Comparison of ENCODE assay signal across 8 mouse cellular contexts in the genomic region with DNA sequence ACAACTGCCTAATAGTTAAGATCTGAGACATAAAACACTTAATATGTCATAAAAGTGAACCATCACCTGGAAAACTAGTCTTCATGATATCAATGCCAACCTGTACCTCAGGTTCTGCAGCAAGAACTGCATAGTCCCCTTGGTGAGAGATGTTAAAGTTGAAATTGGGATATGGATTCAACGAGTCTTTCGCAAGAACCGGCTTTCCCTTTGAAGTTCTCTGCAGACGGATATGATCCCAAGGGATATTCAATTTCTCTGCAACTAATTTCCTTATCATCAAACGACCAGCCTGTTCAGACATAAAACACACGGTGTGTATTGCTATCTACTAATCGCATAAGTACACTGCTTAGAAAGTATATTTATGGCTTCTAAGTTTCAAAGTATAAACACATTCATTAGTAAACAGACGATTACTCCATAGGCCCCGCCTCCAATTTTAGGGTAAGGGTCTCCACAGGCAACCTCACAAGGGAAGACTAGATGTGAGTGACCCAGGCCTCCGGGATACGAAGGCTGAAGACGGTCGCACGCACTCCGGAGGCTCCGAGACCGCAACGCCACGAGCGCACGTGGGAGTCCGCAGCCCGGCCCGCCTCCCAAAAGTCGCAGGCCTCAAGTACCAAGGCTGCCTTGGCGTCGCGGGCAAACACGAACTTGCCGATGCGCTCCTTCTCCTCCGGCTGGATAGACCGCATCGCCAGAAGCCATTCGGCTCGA. TPM values are rescaled to one million over a fixed set of nuclear protein-coding genes. Genes with fewer than 3 reads are reported as not detected.
DNase-seq lines count a peak whose midpoint lies in the region; ATAC-seq lines count a peak whose summit lies in the region.

No protein-coding gene starts in this region.

- under 1% methylated on average over 36 of the region's 36 CpGs for WGBS in heart, embryonic 14.5 days

- H3K27me3 ChIP-seq in heart, embryonic 14.5 days (ENCODE audit: control insufficient read depth, insufficient read depth, low read length) = no peaks in the 10 kb centered on the region

- H3K4me3 ChIP-seq in heart, embryonic 14.5 days (ENCODE audit: control insufficient read depth in 1 of 2, insufficient read depth in 1 of 2, low read depth in 1 of 2, low read length in 2 of 2) = peak overlapping the region; percentile 70 to 75

- H3K9ac ChIP-seq in heart, embryonic 14.5 days (ENCODE audit: low read length) = peak overlapping the region; percentile 78

- 0 out of 2 replicates have a peak, but pooled peaks cover 2% of the 10 kb centered on the region for H3K36me3 ChIP-seq in heart, embryonic 14.5 days (ENCODE audit: control insufficient read depth, insufficient read depth, low read length)

- peak overlapping the region; percentile 84 for H3K4me2 ChIP-seq in heart, embryonic 14.5 days (ENCODE audit: low read length)

- peaks cover 0 to 21% of the 10 kb centered on the region in 2 experiments; a peak in 2 of 4 replicates for H3K4me1 ChIP-seq in heart, embryonic 14.5 days (ENCODE audit: control insufficient read depth in 2 of 2, insufficient read depth in 2 of 2, low read length in 2 of 2)

- H3K27ac ChIP-seq in heart, embryonic 14.5 days (replicated peaks in 1 of 2; ENCODE audit: control insufficient read depth in 1 of 2, insufficient read depth in 1 of 2, low read depth in 2 of 2, low read length in 2 of 2) = peak overlapping the region; percentile 67 to 87

- intact Hi-C loops in heart, postnatal 10 days (cut with DNase I) = no loop called here

- H3K9me3 ChIP-seq in heart, embryonic 14.5 days (ENCODE audit: control insufficient read depth, low read length) = no peaks in the 10 kb centered on the region

- no peak for DNase-seq in heart, postnatal 10 days
- DNase-seq in NIH3T3 (ENCODE audit: low read depth) = peak; percentile 29
- DNase-seq in gonadal fat pad, adult 2 months (ENCODE audit: low read depth) = peak; percentile 26
- peak; percentile 3 for DNase-seq in lung, postnatal 36 days
- no peak for DNase-seq in urinary bladder, postnatal 4 days (ENCODE audit: low spot score in 2 of 2)
- DNase-seq in layer of hippocampus, adult 9-11 months = no peak
- DNase-seq in thymus, adult 18-20 months = no peak

- ATAC-seq in heart, embryonic 14.5 days (ENCODE audit: insufficient number of reproducible peaks, insufficient read depth, low FRiP score, low read depth) = peak; percentile 10; the same call in 1 of the 2 replicates

RNA-seq across cellular contexts. Expression of gene Aasdhppt, which starts 0.5 kb away (rescaled TPM):
- polyA plus RNA-seq in heart, embryonic 14.5 days (2014; fragmentation: Nextera tagmentation; extraction: Ambion mirVana) = 25.4 and 26.1 TPM in 2 replicates
- total RNA-seq in heart, postnatal 10 days (2021) = 10 to 100 TPM; 16.4 to 18.3 TPM
- 3.9 and 5.5 TPM in 2 replicates for polyA plus RNA-seq in gonadal fat pad, adult 2 months (2012; rRNA removed)

RNA-seq across cellular contexts. Expression of gene Kbtbd3, which starts 0.8 kb away (rescaled TPM):
- polyA plus RNA-seq in heart, embryonic 14.5 days (2014; fragmentation: Nextera tagmentation; extraction: Ambion mirVana) = 9.0 and 10.4 TPM in 2 replicates
- total RNA-seq in heart, postnatal 10 days (2021) = 1 to 10 TPM; 6.9 to 8.9 TPM
- polyA plus RNA-seq in gonadal fat pad, adult 2 months (2012; rRNA removed) = 0.70 and 0.82 TPM in 2 replicates

Comparison
In these comparisons a context has a peak if more than half of its experiments do, and no peak if none do; other contexts are left out.
1. DNase-seq: peak in NIH3T3 (single experiment), gonadal fat pad, adult 2 months (single experiment) and lung, postnatal 36 days (single experiment); none in heart, postnatal 10 days (0 of 2), urinary bladder, postnatal 4 days (0 of 2), layer of hippocampus, adult 9-11 months (single experiment) and thymus, adult 18-20 months (0 of 2).